Mouse (Mus musculus): ENCODE data around the gene Sowaha. TPM values are rescaled to one million over a fixed set of nuclear protein-coding genes. Genes with fewer than 3 reads are reported as not detected.
A peak's percentile ranks its signal among the peaks of the same experiment; 100 is the strongest.

Sowaha gene
- polyA plus RNA-seq, 1 experiment from 2014 or later = 0.17 TPM

GRCm38 (mm10) chr11:53507098-53507805 lies 27.2 kb upstream of the Sowaha start:
- H3K9me3 ChIP-seq (ENCODE audit: low read length) = no peaks in the 10 kb centered on the region
- ATAC-seq (ENCODE audit: low FRiP score, low TSS enrichment) = no peak
- H3K4me2 ChIP-seq (replicated peaks; ENCODE audit: low read depth, low read length) = no peak overlapping the region
- no peaks in the 10 kb centered on the region for H3K4me1 ChIP-seq (ENCODE audit: insufficient read depth, low read length)
- H3K27ac ChIP-seq (ENCODE audit: low read length) = no peak overlapping the region
- H3K9ac ChIP-seq (replicated peaks; ENCODE audit: low read length) = no peak overlapping the region
- H3K36me3 ChIP-seq (ENCODE audit: insufficient read depth, low read length) = no peaks in the 10 kb centered on the region
- WGBS = 88% methylated on average over 9 of the region's 9 CpGs
- no peak overlapping the region for H3K4me3 ChIP-seq (ENCODE audit: low read length)
- H3K27me3 ChIP-seq (ENCODE audit: insufficient read depth, low read length) = no peaks in the 10 kb centered on the region

DNA sequence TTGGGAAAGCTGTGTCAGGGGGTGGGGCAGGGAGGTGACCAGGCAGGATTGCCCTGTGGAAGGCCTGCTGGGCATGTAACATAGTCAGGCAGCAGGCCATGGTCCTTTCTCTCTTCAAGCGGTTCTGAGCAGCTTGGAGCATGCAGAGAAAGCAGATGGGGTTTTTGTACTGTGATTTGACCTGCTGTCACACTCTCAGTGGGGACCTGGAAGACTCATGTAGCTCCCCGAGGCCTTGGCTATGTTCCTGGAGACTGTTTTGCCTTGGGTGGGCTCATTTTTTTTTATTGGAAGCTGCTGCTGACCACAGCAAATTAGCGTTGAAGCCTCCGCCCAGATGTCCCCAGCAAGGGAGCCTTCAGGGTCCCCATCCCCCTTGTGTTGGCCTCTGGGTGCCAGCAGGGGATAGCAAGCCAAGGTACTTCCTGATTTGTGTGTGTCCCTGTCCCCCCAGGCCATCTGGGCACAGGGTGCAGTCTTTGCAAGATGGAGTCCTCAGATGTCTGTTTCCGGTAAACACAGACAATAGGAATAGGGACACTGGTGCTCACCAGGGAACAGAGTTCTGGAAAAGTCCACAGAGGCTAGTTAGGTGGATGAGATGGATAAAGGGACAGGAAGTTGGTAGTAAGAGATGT lies 25.1 kb upstream of the Sowaha start:
- H3K4me2 ChIP-seq (replicated peaks; ENCODE audit: low read depth, low read length) = no peak overlapping the region
- H3K4me1 ChIP-seq (ENCODE audit: insufficient read depth, low read length) = peaks cover 6% of the 10 kb centered on the region; the same call in 1 of the 2 replicates
- no peak for ATAC-seq (ENCODE audit: low FRiP score, low TSS enrichment)
- no peaks in the 10 kb centered on the region for H3K9me3 ChIP-seq (ENCODE audit: low read length)
- H3K27ac ChIP-seq (ENCODE audit: low read length) = no peak overlapping the region
- no peak overlapping the region for H3K9ac ChIP-seq (replicated peaks; ENCODE audit: low read length)
- WGBS = 75% methylated on average over 5 of the region's 5 CpGs
- no peaks in the 10 kb centered on the region for H3K27me3 ChIP-seq (ENCODE audit: insufficient read depth, low read length)
- no peak overlapping the region for H3K4me3 ChIP-seq (ENCODE audit: low read length)
- no peaks in the 10 kb centered on the region for H3K36me3 ChIP-seq (ENCODE audit: insufficient read depth, low read length)

GRCm38 (mm10) chr11:53504376-53504775 lies 24.3 kb upstream of the Sowaha start:
- WGBS = 84% methylated on average over 8 of the region's 8 CpGs

GRCm38 (mm10) chr11:53503738-53504137 lies 23.7 kb upstream of the Sowaha start:
- Histone ChIP-seq H3K4me2 (replicated peaks; ENCODE audit: low read depth, low read length) (no peak overlapping the region), H3K9ac (replicated peaks; ENCODE audit: low read length) (no peak overlapping the region), H3K9me3 (ENCODE audit: low read length) (no peaks in the 10 kb centered on the region), H3K27ac (ENCODE audit: low read length) (no peak overlapping the region), H3K4me3 (ENCODE audit: low read length) (no peak overlapping the region), H3K4me1 (ENCODE audit: insufficient read depth, low read length) (peaks cover 6% of the 10 kb centered on the region; the same call in 1 of the 2 replicates), H3K27me3 (ENCODE audit: insufficient read depth, low read length) (no peaks in the 10 kb centered on the region), H3K36me3 (ENCODE audit: insufficient read depth, low read length) (no peaks in the 10 kb centered on the region)
- no peak for ATAC-seq (ENCODE audit: low FRiP score, low TSS enrichment)
- 83% methylated on average over 5 of the region's 5 CpGs for WGBS

More at GRCm38 (mm10) chr11:53504376-53504775, 24.3 kb upstream of the Sowaha start:
- Histone ChIP-seq H3K4me3 (ENCODE audit: low read length) (no peak overlapping the region), H3K27ac (ENCODE audit: low read length) (no peak overlapping the region), H3K9ac (replicated peaks; ENCODE audit: low read length) (no peak overlapping the region), H3K4me1 (ENCODE audit: insufficient read depth, low read length) (peaks cover 6% of the 10 kb centered on the region; the same call in 1 of the 2 replicates), H3K4me2 (replicated peaks; ENCODE audit: low read depth, low read length) (no peak overlapping the region), H3K27me3 (ENCODE audit: insufficient read depth, low read length) (no peaks in the 10 kb centered on the region), H3K36me3 (ENCODE audit: insufficient read depth, low read length) (no peaks in the 10 kb centered on the region), H3K9me3 (ENCODE audit: low read length) (no peaks in the 10 kb centered on the region)
- no peak for ATAC-seq (ENCODE audit: low FRiP score, low TSS enrichment)

DNA sequence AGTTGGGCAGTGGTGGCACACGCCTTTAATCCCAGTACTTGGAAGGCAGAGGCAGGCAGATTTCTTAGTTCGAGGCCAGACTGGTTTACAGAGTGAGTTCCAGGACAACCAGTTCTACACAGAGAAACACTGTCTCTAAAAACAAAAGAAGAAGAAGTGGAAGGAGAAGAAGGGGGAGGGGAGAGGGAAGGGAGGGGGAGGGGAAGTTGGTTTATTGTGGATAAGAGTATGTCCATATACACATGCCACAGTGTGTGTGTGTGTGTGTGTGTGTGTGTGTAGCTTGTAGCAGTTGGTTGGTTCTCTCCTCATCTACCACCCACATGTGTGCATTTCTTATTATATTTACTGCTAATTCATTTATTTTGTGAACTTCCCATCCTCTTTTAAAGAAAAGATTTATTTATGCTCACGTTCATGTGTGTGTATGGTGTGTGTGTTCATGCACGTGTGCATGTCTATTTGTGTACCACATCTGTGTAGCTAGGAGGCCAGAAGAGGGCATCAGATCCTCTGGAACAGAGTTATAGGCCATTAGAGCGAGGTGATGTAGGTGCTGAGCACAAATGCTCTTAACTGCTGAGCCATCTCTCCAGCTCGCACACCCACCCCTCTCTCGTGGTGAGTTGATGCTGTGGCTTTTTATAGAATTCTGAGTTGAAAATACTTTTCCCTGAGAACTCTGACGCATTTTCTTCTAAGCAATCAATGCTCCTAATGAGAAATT lies 22.1 kb upstream of the Sowaha start:
- Histone ChIP-seq H3K27me3 (ENCODE audit: insufficient read depth, low read length) (no peaks in the 10 kb centered on the region), H3K4me2 (replicated peaks; ENCODE audit: low read depth, low read length) (no peak overlapping the region), H3K9me3 (ENCODE audit: low read length) (no peaks in the 10 kb centered on the region), H3K9ac (replicated peaks; ENCODE audit: low read length) (no peak overlapping the region), H3K27ac (ENCODE audit: low read length) (no peak overlapping the region), H3K36me3 (ENCODE audit: insufficient read depth, low read length) (no peaks in the 10 kb centered on the region), H3K4me1 (ENCODE audit: insufficient read depth, low read length) (peaks cover 6% of the 10 kb centered on the region; the same call in 1 of the 2 replicates), H3K4me3 (ENCODE audit: low read length) (no peak overlapping the region)
- WGBS = 75% methylated on average over 8 of the region's 8 CpGs
- no peak for ATAC-seq (ENCODE audit: low FRiP score, low TSS enrichment)

DNA sequence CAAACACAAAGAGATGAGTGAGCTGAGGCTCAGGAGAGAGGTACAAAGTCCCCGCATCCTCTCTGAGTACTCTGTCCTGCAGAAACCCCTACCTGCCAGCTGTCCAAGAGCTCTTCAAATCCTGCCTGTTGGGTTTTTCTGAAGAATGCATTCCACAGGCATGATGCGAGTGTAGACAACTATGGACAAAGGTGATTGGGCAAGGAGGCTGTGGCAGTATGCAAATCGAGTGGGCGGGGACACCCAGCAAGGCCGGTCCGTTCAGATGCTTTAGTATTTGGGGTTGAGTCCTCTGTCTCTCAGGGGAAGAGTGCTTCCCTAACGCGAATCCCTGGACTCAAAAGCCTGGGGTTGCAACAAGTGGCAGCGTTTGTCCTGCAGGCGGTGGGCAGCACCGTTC lies 20.5 kb upstream of the Sowaha start:
- H3K27ac ChIP-seq (ENCODE audit: low read length) = no peak overlapping the region
- 13% methylated on average over 11 of the region's 11 CpGs for WGBS
- H3K9me3 ChIP-seq (ENCODE audit: low read length) = no peaks in the 10 kb centered on the region
- H3K4me1 ChIP-seq (ENCODE audit: insufficient read depth, low read length) = peaks cover 13% of the 10 kb centered on the region
- no peaks in the 10 kb centered on the region for H3K36me3 ChIP-seq (ENCODE audit: insufficient read depth, low read length)
- no peak overlapping the region for H3K4me3 ChIP-seq (ENCODE audit: low read length)
- ATAC-seq (ENCODE audit: low FRiP score, low TSS enrichment) = peak; percentile 71
- no peak overlapping the region for H3K9ac ChIP-seq (replicated peaks; ENCODE audit: low read length)
- no peaks in the 10 kb centered on the region for H3K27me3 ChIP-seq (ENCODE audit: insufficient read depth, low read length)
- H3K4me2 ChIP-seq (replicated peaks; ENCODE audit: low read depth, low read length) = peak overlapping the region; percentile 42

DNA sequence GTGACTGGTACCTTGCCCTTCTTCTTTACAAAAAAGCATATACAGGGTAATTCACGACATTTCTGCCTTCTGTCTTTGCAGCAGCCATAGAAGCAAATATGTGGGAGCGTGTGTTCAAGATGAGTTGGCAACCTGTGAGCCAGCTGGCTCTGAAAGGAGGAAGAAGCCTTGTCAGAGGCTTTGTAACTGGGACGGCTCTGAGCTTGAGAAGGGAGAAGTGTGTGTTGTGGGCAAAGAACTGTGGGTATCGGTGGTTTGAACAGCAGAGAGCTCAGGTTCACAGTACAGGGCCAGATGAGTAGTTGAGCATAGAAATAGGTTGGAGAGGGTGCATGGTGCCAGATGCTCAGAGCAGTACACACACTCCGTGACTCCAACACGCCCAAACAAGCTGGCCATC lies 16.9 kb upstream of the Sowaha start:
- H3K4me3 ChIP-seq (ENCODE audit: low read length) = no peak overlapping the region
- H3K9ac ChIP-seq (replicated peaks; ENCODE audit: low read length) = no peak overlapping the region
- no peak for ATAC-seq (ENCODE audit: low FRiP score, low TSS enrichment)
- no peaks in the 10 kb centered on the region for H3K9me3 ChIP-seq (ENCODE audit: low read length)
- no peaks in the 10 kb centered on the region for H3K36me3 ChIP-seq (ENCODE audit: insufficient read depth, low read length)
- H3K4me2 ChIP-seq (replicated peaks; ENCODE audit: low read depth, low read length) = no peak overlapping the region
- no peaks in the 10 kb centered on the region for H3K27me3 ChIP-seq (ENCODE audit: insufficient read depth, low read length)
- no peak overlapping the region for H3K27ac ChIP-seq (ENCODE audit: low read length)
- WGBS = 82% methylated on average over 6 of the region's 6 CpGs
- H3K4me1 ChIP-seq (ENCODE audit: insufficient read depth, low read length) = peaks cover 18% of the 10 kb centered on the region

DNA sequence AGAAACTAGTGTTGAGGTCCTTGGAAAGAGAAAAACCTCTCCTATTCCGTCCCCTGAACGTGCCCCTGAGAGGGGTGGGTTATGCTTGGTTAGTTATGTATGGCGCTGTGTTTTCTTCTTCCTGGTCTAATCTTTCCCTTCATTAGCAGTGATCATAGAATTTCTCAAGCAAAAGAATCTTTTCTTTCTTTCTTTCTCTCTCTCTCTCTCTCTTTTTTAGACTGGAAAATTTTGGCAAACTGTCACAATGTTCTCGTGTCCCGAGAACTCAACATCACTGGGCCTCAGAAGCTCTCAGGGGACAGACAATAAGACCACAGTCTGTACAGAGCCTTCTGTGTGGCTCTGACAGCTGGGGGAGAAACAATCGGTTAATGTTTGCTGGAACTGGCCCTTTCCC lies 15.3 kb upstream of the Sowaha start:
- 29% methylated on average over 6 of the region's 6 CpGs for WGBS
- Histone ChIP-seq H3K9ac (replicated peaks; ENCODE audit: low read length) (no peak overlapping the region), H3K4me2 (replicated peaks; ENCODE audit: low read depth, low read length) (no peak overlapping the region), H3K27me3 (ENCODE audit: insufficient read depth, low read length) (no peaks in the 10 kb centered on the region), H3K4me3 (ENCODE audit: low read length) (no peak overlapping the region), H3K27ac (ENCODE audit: low read length) (peak overlapping the region; percentile 31; the same call in 1 of the 2 replicates), H3K9me3 (ENCODE audit: low read length) (no peaks in the 10 kb centered on the region), H3K36me3 (ENCODE audit: insufficient read depth, low read length) (no peaks in the 10 kb centered on the region), H3K4me1 (ENCODE audit: insufficient read depth, low read length) (peaks cover 16% of the 10 kb centered on the region)
- ATAC-seq (ENCODE audit: low FRiP score, low TSS enrichment) = no peak

DNA sequence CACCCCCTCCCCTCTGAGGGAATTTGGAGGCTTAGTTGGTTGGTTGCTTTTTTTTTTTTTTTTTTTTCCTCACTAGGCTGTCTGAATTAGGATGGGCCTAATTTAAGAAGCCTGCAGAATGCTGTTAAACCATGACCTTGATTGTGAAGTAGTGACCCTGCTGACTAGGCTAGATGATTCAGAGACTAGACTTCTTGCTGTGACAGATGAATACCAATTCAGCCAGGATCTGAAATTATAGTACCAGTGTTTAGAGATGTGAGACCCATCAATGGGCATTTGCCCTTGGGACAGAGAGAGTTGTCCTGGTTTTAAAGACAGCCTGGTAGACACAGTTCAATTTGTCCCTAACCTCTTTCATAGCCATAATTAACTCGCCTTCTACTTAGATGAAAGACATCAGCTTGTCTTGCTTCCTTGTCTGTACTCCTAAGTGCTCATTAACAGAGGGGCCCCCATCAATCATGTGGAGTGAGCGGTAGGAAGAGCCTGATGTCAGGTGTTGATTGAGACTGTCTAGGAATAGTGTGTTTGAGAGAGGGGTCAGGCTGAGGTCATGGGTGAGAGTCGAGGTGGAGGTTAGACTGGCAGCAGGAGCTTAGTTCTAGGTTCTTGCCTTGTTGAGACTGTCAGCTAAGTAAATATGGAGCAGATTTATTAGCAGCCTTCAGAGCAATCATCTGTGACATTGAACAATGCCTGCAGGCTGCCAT lies 13.3 kb upstream of the Sowaha start:
- no peaks in the 10 kb centered on the region for H3K36me3 ChIP-seq (ENCODE audit: insufficient read depth, low read length)
- WGBS = 24% methylated on average over 3 of the region's 3 CpGs
- no peaks in the 10 kb centered on the region; the same call in 1 of the 2 replicates for H3K9me3 ChIP-seq (ENCODE audit: low read length)
- peak; percentile 31; the same call in 1 of the 2 replicates for ATAC-seq (ENCODE audit: low FRiP score, low TSS enrichment)
- H3K4me2 ChIP-seq (replicated peaks; ENCODE audit: low read depth, low read length) = no peak overlapping the region
- no peaks in the 10 kb centered on the region for H3K27me3 ChIP-seq (ENCODE audit: insufficient read depth, low read length)
- no peak overlapping the region for H3K9ac ChIP-seq (replicated peaks; ENCODE audit: low read length)
- H3K4me1 ChIP-seq (ENCODE audit: insufficient read depth, low read length) = peaks cover 14% of the 10 kb centered on the region
- H3K27ac ChIP-seq (ENCODE audit: low read length) = no peak overlapping the region
- no peak overlapping the region for H3K4me3 ChIP-seq (ENCODE audit: low read length)
